ENCODE assay signal across 11 mouse cellular contexts in the genomic region with DNA sequence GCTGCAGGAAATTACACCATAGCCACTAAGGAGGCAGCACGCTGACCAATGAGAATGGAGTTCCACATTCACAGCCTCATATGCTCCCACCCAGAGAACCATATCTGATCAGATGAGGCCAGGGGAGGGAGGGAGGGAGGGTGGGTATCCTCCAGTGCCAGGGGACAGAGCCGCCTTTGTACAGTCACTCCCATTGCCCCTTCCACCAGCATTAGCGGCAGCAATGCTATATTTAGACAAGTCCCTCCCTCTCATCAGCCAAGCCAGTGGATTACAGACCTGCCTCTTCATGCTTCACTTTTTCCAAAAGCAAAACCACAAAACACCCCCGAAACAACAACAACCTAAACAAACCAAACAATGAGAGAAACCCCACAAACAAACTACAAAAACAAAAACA. TPM values are rescaled to one million over a fixed set of nuclear protein-coding genes. Genes with fewer than 3 reads are reported as not detected.
DNase-seq lines count a peak whose midpoint lies in the region; ATAC-seq and TF ChIP-seq lines count a peak whose summit lies in the region.
"Had no signal": no experiment of that assay in that cellular context is flagged by ENCODE, and none has a peak within 500 bp of the region (broad histone marks: within the 10 kb centered on the region; RNA-seq: fewer than 3 reads in every experiment).

No protein-coding gene starts in this region.

- peak overlapping the region; percentile 36 for H3K4me3 ChIP-seq in heart, adult 2 months
- no peak overlapping the region for H3K4me3 ChIP-seq in testis, adult 2 months (ENCODE audit: control insufficient read depth, low read depth, low read length)
- no peak overlapping the region for H3K4me3 ChIP-seq in hindbrain, embryonic 15.5 days

- peak overlapping the region; percentile 69 for H3K27ac ChIP-seq in heart, adult 2 months
- peak overlapping the region; percentile 29; the same call in 1 of the 2 replicates for H3K27ac ChIP-seq in testis, adult 2 months (ENCODE audit: control insufficient read depth, insufficient read depth, low read depth, low read length)
- no peak overlapping the region for H3K27ac ChIP-seq in hindbrain, embryonic 15.5 days (replicated peaks)

- no peaks in the 10 kb centered on the region for H3K79me2 ChIP-seq in heart, adult 2 months (replicated peaks; ENCODE audit: control insufficient read depth, insufficient read depth, low read length)

- 30% methylated on average over 4 of the region's 4 CpGs for WGBS in heart, adult 2 months
- WGBS in hindbrain, embryonic 15.5 days: 62% methylated on average over 4 of the region's 4 CpGs

- TF ChIP-seq CTCF in heart, adult 2 months (IDR thresholded peaks at IDR 0.05): no peak
- no peak for TF ChIP-seq CTCF in testis, adult 2 months (IDR thresholded peaks at IDR 0.05; ENCODE audit: control insufficient read depth, insufficient read depth, insufficient replicate concordance, low read depth, low read length)

- intact Hi-C loops in heart, adult 2 months (cut with DNase I): loop anchor here (5.0 kb wide), 1 partner anchor 37 kb away; no protein-coding TSS in a partner anchor

- H3K27me3 ChIP-seq in heart, adult 2 months (ENCODE audit: control insufficient read depth, insufficient read depth, low read length): no peaks in the 10 kb centered on the region
- H3K27me3 ChIP-seq in testis, adult 2 months (ENCODE audit: control insufficient read depth, insufficient read depth, low read length): no peaks in the 10 kb centered on the region
- no peaks in the 10 kb centered on the region for H3K27me3 ChIP-seq in hindbrain, embryonic 15.5 days
- H3K27me3 ChIP-seq: CH12.LX had no signal

- no peak overlapping the region; the same call in 1 of the 2 replicates for H3K9ac ChIP-seq in heart, adult 2 months (ENCODE audit: low read depth, low read length)
- no peak overlapping the region for H3K9ac ChIP-seq in hindbrain, embryonic 15.5 days

- H3K9me3 ChIP-seq in hindbrain, embryonic 15.5 days: no peaks in the 10 kb centered on the region

- H3K4me1 ChIP-seq in heart, adult 2 months (ENCODE audit: control insufficient read depth, insufficient read depth, low read length): peaks cover 3% of the 10 kb centered on the region; the same call in 1 of the 2 replicates
- H3K4me1 ChIP-seq in testis, adult 2 months (ENCODE audit: control insufficient read depth, insufficient read depth, low read length): no peaks in the 10 kb centered on the region
- no peaks in the 10 kb centered on the region for H3K4me1 ChIP-seq in hindbrain, embryonic 15.5 days (replicated peaks)

- no peak for TF ChIP-seq EP300 in heart, adult 2 months (IDR thresholded peaks at IDR 0.05; ENCODE audit: insufficient read depth, low read depth, low read length)

- TF ChIP-seq POLR2A in heart, adult 2 months (IDR thresholded peaks at IDR 0.05; ENCODE audit: insufficient read depth, low read depth, low read length): no peak
- TF ChIP-seq POLR2A in testis, adult 2 months (IDR thresholded peaks at IDR 0.05; ENCODE audit: control insufficient read depth, low read depth, low read length): no peak

- H3K36me3 ChIP-seq in heart, adult 2 months (ENCODE audit: control insufficient read depth, insufficient read depth, low read length): no peaks in the 10 kb centered on the region
- H3K36me3 ChIP-seq in testis, adult 2 months (ENCODE audit: control insufficient read depth, insufficient read depth, low read length): no peaks in the 10 kb centered on the region
- H3K36me3 ChIP-seq in hindbrain, embryonic 15.5 days: no peaks in the 10 kb centered on the region

- ATAC-seq in hindbrain, embryonic 15.5 days (ENCODE audit: low FRiP score, low read depth): 0 out of 2 replicates have a peak, but pooled peaks have one; percentile 20

- H3K4me2 ChIP-seq in hindbrain, embryonic 15.5 days: no peak overlapping the region

- DNase-seq in heart, adult 2 months: no peak
- DNase-seq in heart, adult 9 months (ENCODE audit: low spot score in 2 of 2): no peak
- DNase-seq in testis, postnatal 10 days (ENCODE audit: low spot score): no peak
- no peak for DNase-seq in right cerebral cortex, postnatal 25 days
- DNase-seq in cerebellum, adult 8-10 months: no peak
- no peak for DNase-seq in urinary bladder, postnatal 4 days (ENCODE audit: low spot score in 2 of 2)
- DNase-seq: adrenal gland, postnatal 10 days; liver had no signal

RNA-seq across cellular contexts. Expression of gene Cobl, which starts 30.2 kb away (rescaled TPM):
- 10 to 100 TPM; 14.7 to 18.0 TPM for total RNA-seq in heart, adult 2 months (2021)
- polyA plus RNA-seq in heart, adult 2 months (2012; rRNA removed): 13.1 and 13.2 TPM in 2 replicates
- 1.2 and 1.8 TPM in 2 replicates for polyA plus RNA-seq in testis, adult 2 months (2012; rRNA removed)
- polyA plus RNA-seq in hindbrain, embryonic 15.5 days (2015; fragmentation: Nextera tagmentation; extraction: Ambion mirVana): 14.4 and 15.3 TPM in 2 replicates
